Mouse (Mus musculus): ENCODE results near the gene Nrsn2. TPM values are rescaled to one million over a fixed set of nuclear protein-coding genes. Genes with fewer than 3 reads are reported as not detected.

The Nrsn2 gene
- not detected in 2 replicates for polyA plus RNA-seq (2012; ENCODE audit: low replicate concordance)

GRCm38 (mm10) chr2:152376345-152376741 is at the start of gene Nrsn2:
Gene Nrsn2, minus strand, starts transcription at chr2:152376638.

GRCm38 (mm10) chr2:152415287-152415686 is 38.8 kb upstream of the Nrsn2 start, which contains the start of gene 6820408C15Rik:
Gene 6820408C15Rik, plus strand, starts transcription at chr2:152415587.

GRCm38 (mm10) chr2:152414591-152415165 is 38.2 kb upstream of the Nrsn2 start, which contains the start of gene Zcchc3:
Gene Zcchc3, minus strand, starts transcription at chr2:152415027.

GRCm38 (mm10) chr2:152397680-152398435 is 21.4 kb upstream of the Nrsn2 start, which contains the start of gene Sox12:
Gene Sox12, minus strand, starts transcription at chr2:152398063.

GRCm38 (mm10) chr2:152343329-152344213 is 32.9 kb downstream of the Nrsn2 start, which contains the start of gene Trib3:
Gene Trib3, minus strand, starts transcription at chr2:152344032.

GRCm38 (mm10) chr2:152332101-152332825 is 44.2 kb downstream of the Nrsn2 start, which contains the start of gene Rbck1:
Gene Rbck1, minus strand, starts transcription at chr2:152332653.

Other genes with a start within 250 kb of the Nrsn2 start
- 0.25 and 2.0 TPM in 2 replicates for gene Tcf15, start 233.1 kb downstream of the Nrsn2 start, polyA plus RNA-seq (2012; ENCODE audit: low replicate concordance)
- gene Csnk2a1, start 149.8 kb downstream of the Nrsn2 start, polyA plus RNA-seq (2012; ENCODE audit: low replicate concordance) = 6.0 and 28.5 TPM in 2 replicates
- gene Tbc1d20, start 82.8 kb downstream of the Nrsn2 start, polyA plus RNA-seq (2012; ENCODE audit: low replicate concordance) = 11.0 and 17.6 TPM in 2 replicates
- gene Rbck1, start 44.0 kb downstream of the Nrsn2 start, polyA plus RNA-seq (2012; ENCODE audit: low replicate concordance) = 305 and 315 TPM in 2 replicates
- 52.4 and 88.1 TPM in 2 replicates for gene Trib3, start 32.6 kb downstream of the Nrsn2 start, polyA plus RNA-seq (2012; ENCODE audit: low replicate concordance)
- gene Sox12, start 21.4 kb upstream of the Nrsn2 start, polyA plus RNA-seq (2012; ENCODE audit: low replicate concordance) = 83.5 and 117 TPM in 2 replicates
- 11.5 and 15.2 TPM in 2 replicates for gene Zcchc3, start 38.4 kb upstream of the Nrsn2 start, polyA plus RNA-seq (2012; ENCODE audit: low replicate concordance)
- 0.20 TPM in 1 of 2 replicates, not detected in the other for gene 6820408C15Rik, start 38.9 kb upstream of the Nrsn2 start, polyA plus RNA-seq (2012; ENCODE audit: low replicate concordance)
- not detected in 2 replicates for gene Defb23, start 88.0 kb upstream of the Nrsn2 start, polyA plus RNA-seq (2012; ENCODE audit: low replicate concordance)
- not detected in 2 replicates for gene Defb20, start 100.4 kb upstream of the Nrsn2 start, polyA plus RNA-seq (2012; ENCODE audit: low replicate concordance)
- not detected in 2 replicates for gene Defb22, start 113.5 kb upstream of the Nrsn2 start, polyA plus RNA-seq (2012; ENCODE audit: low replicate concordance)
- not detected in 2 replicates for gene Defb26, start 135.1 kb upstream of the Nrsn2 start, polyA plus RNA-seq (2012; ENCODE audit: low replicate concordance)
- not detected in 2 replicates for gene Defb28, start 141.6 kb upstream of the Nrsn2 start, polyA plus RNA-seq (2012; ENCODE audit: low replicate concordance)
- not detected in 2 replicates for gene Defb29, start 163.5 kb upstream of the Nrsn2 start, polyA plus RNA-seq (2012; ENCODE audit: low replicate concordance)
- not detected in 2 replicates for gene Gm17416, start 192.7 kb upstream of the Nrsn2 start, polyA plus RNA-seq (2012; ENCODE audit: low replicate concordance)
- gene Defb21, start 196.1 kb upstream of the Nrsn2 start, polyA plus RNA-seq (2012; ENCODE audit: low replicate concordance) = not detected in 2 replicates
- gene Defb19, start 203.7 kb upstream of the Nrsn2 start, polyA plus RNA-seq (2012; ENCODE audit: low replicate concordance) = not detected in 2 replicates
- gene Defb45, start 222.8 kb upstream of the Nrsn2 start, polyA plus RNA-seq (2012; ENCODE audit: low replicate concordance) = not detected in 2 replicates
- gene Defb36, start 227.7 kb upstream of the Nrsn2 start, polyA plus RNA-seq (2012; ENCODE audit: low replicate concordance) = not detected in 2 replicates
- gene Defb25, start 246.4 kb upstream of the Nrsn2 start, polyA plus RNA-seq (2012; ENCODE audit: low replicate concordance) = not detected in 2 replicates

All from leukemia stem cell, adult 10-12 weeks (primary cell).